Mouse (Mus musculus) olfactory bulb, adult 2 months (tissue): ENCODE measurements around the gene Rnf11.

ENCODE experiments used
- CTCF ChIP-seq: fragments of 200-500 bp; IDR thresholded peaks from 2 replicates; pipeline ENCODE4 v1.5.1; 2012; ENCODE audit warnings: low read depth, mild to moderate bottlenecking, low read length, moderate library complexity; ENCODE audit not compliant: insufficient read depth
- POLR2A ChIP-seq: fragments of 200-500 bp; IDR thresholded peaks from 2 replicates; pipeline ENCODE4 v1.6.1; 2012; ENCODE audit warnings: mild to moderate bottlenecking, low read depth, low read length, moderate library complexity; ENCODE audit not compliant: insufficient read depth

GRCm38 (mm10) chr4:109422436-109422835 lies 62.1 kb downstream of the Rnf11 start:
- TF ChIP-seq CTCF, result no peak
- no peak for TF ChIP-seq POLR2A
